Mouse (Mus musculus) ovary, postnatal 14 days (tissue): ENCODE data around the gene Cyp4f40.
"Not testable (repeated sequence)": the region's sequence is repeated elsewhere in the genome, so short reads cannot be mapped to it uniquely, and the experiment has no call there.

ENCODE experiments used
- DNase-seq: peaks from one replicate; pipeline ENCODE4 v3.0.0; 2022; ENCODE audit warnings: low spot score

The Cyp4f40 gene

DNA sequence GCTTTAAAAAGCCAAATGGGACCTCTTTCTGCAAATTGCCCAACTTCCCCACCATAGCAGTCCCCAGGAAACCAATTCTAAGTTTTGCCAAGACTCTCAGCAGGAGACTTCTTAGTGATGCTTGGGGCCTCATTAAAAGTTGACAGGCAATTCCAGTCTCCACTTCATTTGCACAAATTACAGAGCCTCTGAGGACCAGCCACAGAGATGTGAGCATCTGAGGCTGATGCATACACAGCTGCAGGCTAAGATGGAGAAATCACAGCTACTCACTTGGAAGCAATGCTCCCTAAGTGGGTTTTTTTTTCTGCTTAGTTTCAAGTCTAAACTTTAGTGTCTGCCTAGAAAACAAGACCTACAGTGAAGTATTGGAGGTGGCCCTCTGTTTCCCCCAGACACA is 51.8 kb downstream of the Cyp4f40 start:
- DNase-seq = not testable (repeated sequence)

DNA sequence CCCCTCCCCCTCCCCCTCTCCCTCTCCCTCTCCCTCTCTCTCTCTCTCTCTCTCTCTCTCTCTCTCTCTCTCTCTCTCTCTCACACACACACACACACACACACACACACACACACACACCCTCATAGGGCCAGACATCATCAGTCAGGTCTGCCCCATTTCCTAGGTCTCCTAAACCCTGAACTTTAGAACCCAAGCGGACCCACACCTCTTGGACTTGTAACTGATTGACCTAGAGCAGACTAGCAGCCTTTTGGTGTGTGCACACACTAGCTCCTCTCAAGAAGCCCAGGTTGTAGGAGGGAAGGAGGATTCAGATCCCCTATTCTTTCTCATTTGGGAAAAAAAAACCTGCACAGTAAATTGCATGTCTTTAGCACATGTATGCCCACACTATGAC is 63.5 kb downstream of the Cyp4f40 start:
- not testable (repeated sequence) for DNase-seq

DNA sequence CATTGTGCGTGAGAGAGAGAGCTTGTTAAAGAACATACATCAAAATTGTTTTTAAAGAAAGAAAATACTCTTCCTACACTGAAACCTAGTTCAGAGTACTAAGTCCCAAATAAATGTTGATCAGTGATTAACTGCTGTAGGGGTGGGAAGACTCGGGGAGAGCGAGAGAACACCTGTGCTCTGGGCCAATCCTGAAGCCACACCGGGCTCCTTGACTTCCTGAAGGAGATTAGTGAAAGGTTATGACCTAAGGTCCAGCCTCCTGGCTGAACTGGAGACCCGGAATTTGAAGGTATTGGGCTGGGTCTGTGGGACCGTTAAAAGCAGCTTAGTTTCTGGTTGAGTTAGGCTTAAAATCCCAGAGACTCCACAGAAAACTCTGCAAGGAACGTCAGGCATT is 64.1 kb downstream of the Cyp4f40 start:
- no peak for DNase-seq

DNA sequence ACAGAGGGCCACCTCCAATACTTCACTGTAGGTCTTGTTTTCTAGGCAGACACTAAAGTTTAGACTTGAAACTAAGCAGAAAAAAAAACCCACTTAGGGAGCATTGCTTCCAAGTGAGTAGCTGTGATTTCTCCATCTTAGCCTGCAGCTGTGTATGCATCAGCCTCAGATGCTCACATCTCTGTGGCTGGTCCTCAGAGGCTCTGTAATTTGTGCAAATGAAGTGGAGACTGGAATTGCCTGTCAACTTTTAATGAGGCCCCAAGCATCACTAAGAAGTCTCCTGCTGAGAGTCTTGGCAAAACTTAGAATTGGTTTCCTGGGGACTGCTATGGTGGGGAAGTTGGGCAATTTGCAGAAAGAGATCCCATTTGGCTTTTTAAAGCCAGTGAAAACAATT is 67.7 kb downstream of the Cyp4f40 start:
- not testable (repeated sequence) for DNase-seq
